Mouse (Mus musculus) neural tube, embryonic 12.5 days (tissue): Measurements from ENCODE around the gene Ldlrad3. TPM values are rescaled to one million over a fixed set of nuclear protein-coding genes. Genes with fewer than 3 reads are reported as not detected.

Experiments
- ATAC-seq: fragments of 200-750 bp; cut with Nextera tagmentation; 2 replicates; pipeline ENCODE4 v1.8.0; 2017; ENCODE audit warnings: low read depth, mild to moderate bottlenecking, moderate TSS enrichment, moderate library complexity; ENCODE audit not compliant: low FRiP score
- H3K27ac ChIP-seq: fragments of 300-500 bp; sonication (generic); 2 replicates; pipeline ENCODE4 v1.5.1; 2016
- H3K27me3 ChIP-seq: fragments of 300-500 bp; sonication (generic); replicated peaks from 2 replicates; pipeline ENCODE4 v1.6.1; 2016; ENCODE audit warnings: mild to moderate bottlenecking
- H3K36me3 ChIP-seq: fragments of 300-500 bp; sonication (generic); 2 replicates; pipeline ENCODE4 v1.6.1; 2016; ENCODE audit warnings: mild to moderate bottlenecking
- H3K4me1 ChIP-seq: fragments of 300-500 bp; sonication (generic); 2 replicates; pipeline ENCODE4 v1.6.1; 2016
- H3K4me2 ChIP-seq: fragments of 300-500 bp; sonication (generic); replicated peaks from 2 replicates; pipeline ENCODE4 v1.6.1; 2016; ENCODE audit warnings: mild to moderate bottlenecking
- H3K4me3 ChIP-seq: fragments of 300-500 bp; sonication (generic); 2 replicates; pipeline ENCODE4 v1.5.1; 2016
- H3K9ac ChIP-seq: fragments of 300-500 bp; sonication (generic); 2 replicates; pipeline ENCODE4 v1.6.1; 2016; ENCODE audit warnings: mild to moderate bottlenecking
- H3K9me3 ChIP-seq: fragments of 300-500 bp; sonication (generic); 2 replicates; pipeline ENCODE4 v1.6.1; 2016; ENCODE audit warnings: mild to moderate bottlenecking
- WGBS: fragments of 180-500 bp; shearing (Covaris S2); methylation state at CpG from one replicate; pipeline ENCODE4 v1.1.7; 2016; 5-methylcytosine and 5-hydroxymethylcytosine counted together
- polyA plus RNA-seq: library from polyadenylated mRNA; unstranded; fragments of >200 nt; fragmentation: Nextera tagmentation; extraction: Ambion mirVana; gene quantifications from 2 replicates; pipeline ENCODE4 v1.2.1, GENCODE M21; 2016

Ldlrad3 gene
- polyA plus RNA-seq, 1 experiment from 2014 or later = 57.9 TPM

DNA sequence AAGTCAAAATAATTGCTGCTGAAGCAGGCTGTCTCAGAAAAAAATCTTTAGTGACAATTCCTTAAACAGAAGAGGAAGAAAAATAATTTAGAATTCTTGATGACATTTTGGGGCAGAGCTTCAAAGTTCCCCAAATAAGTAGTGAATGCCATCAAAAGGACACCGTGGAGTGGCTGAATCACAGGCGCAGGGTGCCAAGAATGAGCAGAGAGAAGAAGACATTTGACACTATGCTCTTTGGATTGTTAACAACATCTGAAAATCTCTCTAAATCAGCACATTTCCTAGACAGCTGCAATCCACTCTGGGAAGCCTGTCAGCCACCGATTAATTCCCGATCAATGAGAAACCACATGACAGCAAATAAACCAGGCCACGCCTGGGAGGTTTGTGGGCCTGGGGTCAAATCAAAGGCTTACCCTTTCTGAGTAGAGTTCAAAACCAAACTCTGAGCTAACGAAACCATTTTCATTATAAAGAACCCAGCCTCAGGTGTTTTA is 176.4 kb downstream of the Ldlrad3 start:
- no peaks in the 10 kb centered on the region for H3K27me3 ChIP-seq
- H3K36me3 ChIP-seq = no peaks in the 10 kb centered on the region
- H3K4me1 ChIP-seq = peaks cover 51% of the 10 kb centered on the region
- 72% methylated on average over 6 of the region's 6 CpGs for WGBS
- no peak overlapping the region for H3K4me2 ChIP-seq
- ATAC-seq = no peak
- H3K9ac ChIP-seq = no peak overlapping the region
- H3K4me3 ChIP-seq = no peak overlapping the region
- no peaks in the 10 kb centered on the region for H3K9me3 ChIP-seq
- H3K27ac ChIP-seq = no peak overlapping the region

DNA sequence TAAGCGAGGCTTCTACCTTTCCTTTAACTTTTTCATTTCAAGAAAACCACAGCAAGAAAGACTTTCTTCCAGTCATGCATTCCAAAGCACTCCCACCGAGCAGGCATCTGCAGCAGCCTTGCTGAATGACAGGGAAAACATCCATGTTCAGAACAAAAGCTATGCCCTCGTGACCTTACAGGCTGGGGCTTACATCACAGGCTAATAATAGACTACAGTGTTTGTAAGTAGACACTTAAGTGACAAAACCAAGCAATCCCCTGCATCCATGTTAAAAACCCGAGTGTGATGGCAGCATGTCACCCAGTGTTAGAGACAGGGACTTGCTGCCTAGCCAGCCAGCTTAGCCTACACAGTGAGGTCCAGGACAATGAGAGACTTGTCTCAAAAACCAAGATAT is 180.0 kb downstream of the Ldlrad3 start:
- H3K27ac ChIP-seq = 0 out of 2 replicates have a peak overlapping the region, but pooled peaks have one; percentile 5
- no peak for ATAC-seq
- peak overlapping the region; percentile 18; the same call in 1 of the 2 replicates for H3K9ac ChIP-seq
- no peaks in the 10 kb centered on the region for H3K9me3 ChIP-seq
- H3K36me3 ChIP-seq = no peaks in the 10 kb centered on the region
- H3K4me3 ChIP-seq = no peak overlapping the region
- no peaks in the 10 kb centered on the region for H3K27me3 ChIP-seq
- H3K4me1 ChIP-seq = peaks cover 80% of the 10 kb centered on the region
- no peak overlapping the region for H3K4me2 ChIP-seq
- 6% methylated on average over 4 of the region's 4 CpGs for WGBS

DNA sequence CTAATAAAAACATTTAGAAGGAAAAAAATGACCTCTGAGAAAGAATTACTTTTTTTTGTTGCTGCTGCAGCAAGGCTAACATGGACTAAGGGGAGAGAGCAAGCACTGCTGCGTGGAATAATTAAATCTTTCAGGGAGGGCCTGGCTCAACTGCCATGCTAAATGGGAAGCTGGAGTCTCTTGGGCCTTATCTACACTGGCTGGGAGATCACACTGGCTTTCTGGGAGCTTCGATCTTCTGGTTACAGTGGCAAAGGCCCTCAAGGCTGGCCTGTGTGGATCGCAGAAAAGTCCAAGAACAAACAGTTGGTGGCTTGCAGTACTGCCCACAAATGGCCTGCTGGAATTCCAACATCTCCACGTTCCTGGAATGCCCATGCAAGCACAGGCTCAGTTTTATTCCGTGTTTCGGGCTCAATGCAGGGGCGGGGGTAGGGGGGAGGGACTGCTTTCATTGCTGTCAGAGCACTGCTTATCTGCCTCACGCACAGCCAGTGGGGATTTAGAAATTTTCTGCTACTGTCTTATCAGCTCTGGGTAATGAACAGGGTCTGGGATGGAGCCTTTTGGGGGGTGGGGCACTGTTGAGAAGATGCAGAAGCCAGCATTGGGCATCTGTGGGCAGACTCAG is 180.7 kb downstream of the Ldlrad3 start:
- H3K4me3 ChIP-seq = no peak overlapping the region
- peaks cover 81% of the 10 kb centered on the region for H3K4me1 ChIP-seq
- no peaks in the 10 kb centered on the region for H3K9me3 ChIP-seq
- no peaks in the 10 kb centered on the region for H3K36me3 ChIP-seq
- H3K27me3 ChIP-seq = no peaks in the 10 kb centered on the region
- WGBS = 36% methylated on average over 8 of the region's 8 CpGs
- 0 out of 2 replicates have a peak overlapping the region, but pooled peaks have one; percentile 18 for H3K9ac ChIP-seq
- no peak for ATAC-seq
- H3K4me2 ChIP-seq = no peak overlapping the region
- H3K27ac ChIP-seq = no peak overlapping the region

DNA sequence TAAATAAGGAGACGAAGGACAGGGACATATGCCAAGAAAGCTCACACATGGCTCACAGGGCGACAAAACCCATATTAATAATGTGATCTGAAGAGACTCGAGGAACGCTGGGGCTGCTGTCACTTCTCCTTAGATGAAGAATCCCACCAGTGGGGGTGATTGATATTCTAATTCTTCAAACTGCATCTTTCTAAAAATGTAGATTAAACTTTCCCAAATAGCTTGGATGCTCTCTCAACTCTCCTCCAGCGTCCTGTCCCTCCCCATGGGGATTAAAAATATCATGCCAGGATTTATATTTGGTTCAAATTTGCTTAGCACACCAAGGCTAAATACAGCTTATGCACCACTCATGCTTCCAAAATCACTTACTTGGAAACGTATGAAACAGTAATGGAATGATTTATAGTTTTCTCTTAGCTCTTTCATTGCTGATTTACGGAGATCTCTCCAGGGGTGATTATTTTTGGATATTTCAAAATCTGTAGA is 182.4 kb downstream of the Ldlrad3 start:
- Histone ChIP-seq H3K9ac (no peak overlapping the region), H3K36me3 (no peaks in the 10 kb centered on the region), H3K27ac (peak overlapping the region; percentile 92), H3K4me3 (no peak overlapping the region), H3K4me1 (peaks cover 91% of the 10 kb centered on the region), H3K27me3 (no peaks in the 10 kb centered on the region), H3K9me3 (no peaks in the 10 kb centered on the region), H3K4me2 (peak overlapping the region; percentile 41)
- 33% methylated on average over 7 of the region's 7 CpGs for WGBS
- no peak for ATAC-seq

DNA sequence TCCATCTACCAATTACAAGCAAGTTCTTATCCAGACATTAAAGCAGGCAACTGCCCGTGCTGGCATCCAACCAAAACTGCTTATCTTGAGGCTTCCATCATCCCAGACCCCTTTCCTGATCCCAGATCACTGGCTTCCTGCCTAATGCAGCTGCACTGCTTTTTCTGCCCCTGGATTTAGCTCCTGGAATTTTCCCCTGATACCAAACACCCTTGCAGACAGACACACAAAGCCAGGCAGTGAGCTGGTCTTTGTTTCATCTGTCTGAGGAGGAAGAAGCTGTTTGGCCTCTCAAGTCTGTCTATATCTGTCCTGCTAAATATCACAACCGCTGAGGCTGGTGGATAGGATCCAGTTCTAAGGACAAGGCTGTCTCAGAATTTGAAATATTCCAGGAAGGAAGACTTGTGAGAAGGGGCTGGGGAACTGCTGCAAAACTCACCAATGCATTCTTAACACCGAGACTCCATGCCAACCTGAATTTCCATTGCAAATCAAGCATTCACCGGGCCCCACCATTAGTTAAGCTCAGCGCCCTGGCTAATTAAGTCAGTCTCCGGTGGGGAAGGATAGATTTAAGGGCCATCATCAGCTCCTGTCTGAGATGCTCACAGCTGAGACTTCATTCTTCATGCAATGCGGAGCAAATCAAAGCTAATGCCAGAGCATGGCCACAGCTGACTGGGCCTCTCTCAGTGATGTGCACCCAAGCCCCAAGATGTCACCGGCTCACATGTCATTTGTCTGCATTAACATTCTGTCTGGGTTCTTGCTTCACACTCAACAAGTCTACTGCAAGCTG is 183.0 kb downstream of the Ldlrad3 start:
- H3K4me2 ChIP-seq = peak overlapping the region; percentile 41
- no peak overlapping the region for H3K9ac ChIP-seq

DNA sequence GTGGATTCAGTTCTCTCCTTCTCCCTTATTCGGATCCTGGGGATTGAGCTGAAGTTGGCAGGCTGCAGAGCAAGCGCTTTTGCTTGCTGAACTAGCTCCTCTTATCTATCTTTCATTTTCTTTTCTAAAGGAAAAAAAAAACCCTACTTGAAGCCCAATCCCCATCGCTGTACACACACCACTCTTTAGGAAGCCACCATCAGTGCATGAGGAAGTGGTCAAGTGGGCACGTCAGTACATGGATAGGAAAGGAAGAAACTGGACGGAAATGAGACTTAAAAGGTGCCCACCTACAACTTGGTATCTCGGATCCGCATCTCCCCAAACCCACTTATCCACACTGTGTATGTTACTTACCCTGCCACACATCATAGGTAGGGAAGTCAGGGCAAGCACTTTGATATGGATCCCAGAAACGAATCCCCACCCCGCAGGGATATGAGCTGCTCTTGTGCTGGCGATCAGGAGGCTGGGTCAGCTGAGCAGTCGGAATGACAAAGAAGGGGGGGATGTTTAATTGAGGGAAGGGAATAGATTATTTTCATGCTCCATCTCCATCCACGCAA is 183.7 kb downstream of the Ldlrad3 start:
- H3K4me1 ChIP-seq = peaks cover 85% of the 10 kb centered on the region
- H3K4me3 ChIP-seq = no peak overlapping the region
- H3K9me3 ChIP-seq = no peaks in the 10 kb centered on the region
- 0 out of 2 replicates have a peak overlapping the region, but pooled peaks have one; percentile 27 for H3K9ac ChIP-seq
- no peaks in the 10 kb centered on the region for H3K27me3 ChIP-seq
- WGBS = 54% methylated on average over 12 of the region's 12 CpGs
- H3K36me3 ChIP-seq = no peaks in the 10 kb centered on the region
- H3K27ac ChIP-seq = peak overlapping the region; percentile 92
- ATAC-seq = peak; percentile 10; the same call in 1 of the 2 replicates
- H3K4me2 ChIP-seq = peak overlapping the region; percentile 41

More for the DNA sequence above, 183.0 kb downstream of the Ldlrad3 start:
- ATAC-seq = peak; percentile 88
- Histone ChIP-seq H3K27me3 (no peaks in the 10 kb centered on the region), H3K4me3 (no peak overlapping the region), H3K4me1 (peaks cover 91% of the 10 kb centered on the region), H3K27ac (peak overlapping the region; percentile 92), H3K36me3 (no peaks in the 10 kb centered on the region), H3K9me3 (no peaks in the 10 kb centered on the region)
- WGBS = 11% methylated on average over 8 of the region's 8 CpGs

DNA sequence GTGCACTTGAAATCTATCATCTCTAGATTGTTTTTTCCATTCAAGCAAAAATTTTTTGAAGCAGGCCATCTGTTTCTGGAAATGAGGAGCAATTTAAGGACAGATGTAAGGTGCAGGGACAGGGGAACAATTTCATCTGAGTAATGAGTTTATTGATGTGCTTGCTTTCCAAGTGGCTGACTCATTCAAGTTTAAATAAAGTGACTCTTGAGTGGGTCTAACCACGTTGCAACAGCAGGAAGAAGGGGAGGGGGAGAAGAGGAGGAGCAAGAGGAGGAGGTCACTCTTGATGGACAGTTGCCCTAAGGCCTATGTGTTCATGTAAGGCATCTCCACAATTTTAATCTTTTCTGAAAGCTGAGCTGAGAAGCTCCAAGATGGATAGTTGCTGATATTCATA is 184.5 kb downstream of the Ldlrad3 start:
- ATAC-seq = no peak
- no peaks in the 10 kb centered on the region for H3K27me3 ChIP-seq
- peak overlapping the region; percentile 41 for H3K4me2 ChIP-seq
- peak overlapping the region; percentile 92; the same call in 1 of the 2 replicates for H3K27ac ChIP-seq
- WGBS = 7% methylated on average over 1 of the region's 1 CpGs
- H3K4me1 ChIP-seq = peaks cover 88% of the 10 kb centered on the region
- H3K9ac ChIP-seq = no peak overlapping the region
- H3K4me3 ChIP-seq = no peak overlapping the region
- H3K9me3 ChIP-seq = no peaks in the 10 kb centered on the region
- no peaks in the 10 kb centered on the region for H3K36me3 ChIP-seq

DNA sequence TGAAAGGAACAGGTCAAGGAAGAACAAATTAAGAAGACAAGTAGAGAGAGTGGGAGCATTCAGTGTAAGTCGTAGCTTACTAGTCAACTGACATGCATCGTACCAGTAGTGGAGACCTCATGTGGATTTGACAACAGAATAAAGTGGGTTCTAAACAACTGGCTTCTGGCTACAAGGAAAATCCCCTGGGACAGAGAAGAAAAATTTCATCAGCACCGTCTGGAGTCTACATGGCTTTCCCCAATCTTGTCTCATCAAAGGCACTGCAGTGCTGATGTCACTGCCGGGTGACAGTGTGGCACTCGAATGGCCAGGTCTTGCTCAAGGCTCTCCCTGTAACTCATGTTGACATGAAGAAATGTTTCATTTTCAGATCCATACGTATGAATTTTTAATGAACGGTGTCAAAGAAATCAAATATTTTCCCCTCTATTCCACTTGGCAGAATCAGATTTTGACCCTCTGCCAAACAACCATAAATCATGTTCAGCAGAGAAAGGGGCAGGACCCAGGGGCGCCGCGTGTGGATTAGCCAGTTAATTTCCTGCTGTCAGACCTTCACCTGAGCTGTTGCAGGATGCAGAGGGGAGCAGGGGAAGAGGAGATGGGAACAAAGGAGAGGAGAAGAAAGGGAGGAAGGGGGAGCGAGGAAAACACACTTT is 187.1 kb downstream of the Ldlrad3 start:
- Histone ChIP-seq H3K36me3 (no peaks in the 10 kb centered on the region), H3K27me3 (no peaks in the 10 kb centered on the region), H3K4me2 (0 out of 2 replicates have a peak overlapping the region, but pooled peaks have one; percentile 9), H3K27ac (peak overlapping the region; percentile 57; the same call in 1 of the 2 replicates), H3K4me3 (no peak overlapping the region), H3K4me1 (peaks cover 68% of the 10 kb centered on the region), H3K9me3 (no peaks in the 10 kb centered on the region), H3K9ac (no peak overlapping the region)
- 51% methylated on average over 11 of the region's 11 CpGs for WGBS
- no peak for ATAC-seq

DNA sequence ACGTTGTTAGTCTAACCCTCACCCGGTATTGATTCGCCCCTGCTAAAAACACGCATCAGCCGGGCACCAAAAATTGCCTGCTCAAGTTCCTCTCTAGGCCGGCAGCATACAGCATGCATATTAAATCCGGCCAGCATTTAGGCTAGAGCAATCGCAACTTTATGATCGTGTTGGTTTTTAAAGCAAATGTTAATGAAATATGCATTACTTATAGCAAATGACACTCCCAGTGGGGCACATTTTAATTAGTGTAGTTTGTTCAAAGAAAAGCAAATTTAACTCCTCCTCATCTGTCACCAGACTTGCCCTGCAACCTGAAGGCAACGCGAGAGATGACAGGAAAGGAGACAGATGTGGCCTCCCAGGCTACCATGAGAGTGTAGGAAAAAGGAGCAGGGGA is 189.2 kb downstream of the Ldlrad3 start:
- Histone ChIP-seq H3K36me3 (no peaks in the 10 kb centered on the region), H3K9me3 (no peaks in the 10 kb centered on the region), H3K27me3 (no peaks in the 10 kb centered on the region), H3K9ac (no peak overlapping the region), H3K4me3 (no peak overlapping the region), H3K27ac (no peak overlapping the region), H3K4me2 (no peak overlapping the region), H3K4me1 (peaks cover 47% of the 10 kb centered on the region)
- WGBS = 62% methylated on average over 11 of the region's 11 CpGs
- ATAC-seq = no peak

DNA sequence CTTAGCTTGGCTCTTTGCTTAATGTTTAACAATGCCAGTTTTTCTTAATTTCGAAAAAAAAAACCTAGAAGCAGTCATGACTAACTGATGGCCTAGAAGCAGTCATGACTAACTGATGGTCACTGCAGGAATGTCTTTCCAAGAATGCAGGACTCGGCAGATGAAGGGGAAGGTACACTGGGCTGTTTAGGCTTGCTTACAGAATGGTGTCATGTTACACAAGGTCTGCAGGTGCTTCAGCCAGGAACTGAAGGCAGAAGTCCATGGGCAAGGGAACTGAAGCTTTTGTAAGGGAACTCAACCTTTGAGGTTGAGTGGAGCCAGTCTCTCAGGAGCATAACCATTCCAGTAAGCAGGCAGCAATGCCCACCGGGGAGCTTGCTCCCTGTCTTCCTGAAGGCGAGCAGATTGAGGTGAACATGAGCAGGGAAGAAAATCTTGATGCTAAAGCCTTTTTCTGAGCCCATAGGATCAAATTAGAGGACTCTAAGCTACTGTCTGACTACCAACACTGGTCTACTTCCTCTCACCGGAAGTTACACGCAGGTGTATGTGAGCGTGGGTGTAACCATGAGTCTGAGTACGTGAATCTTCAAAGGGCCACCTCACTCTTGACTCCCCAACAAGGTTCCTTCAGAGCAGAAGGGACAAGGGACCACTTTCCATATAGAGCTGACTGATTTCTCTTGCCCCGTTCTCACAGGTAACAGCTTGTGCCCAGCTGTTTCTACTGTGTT is 193.4 kb downstream of the Ldlrad3 start:
- no peak overlapping the region for H3K9ac ChIP-seq
- H3K4me1 ChIP-seq = peaks cover 15% of the 10 kb centered on the region
- 86% methylated on average over 9 of the region's 9 CpGs for WGBS
- H3K9me3 ChIP-seq = no peaks in the 10 kb centered on the region
- H3K36me3 ChIP-seq = no peaks in the 10 kb centered on the region
- no peak overlapping the region for H3K4me3 ChIP-seq
- H3K4me2 ChIP-seq = no peak overlapping the region
- no peaks in the 10 kb centered on the region for H3K27me3 ChIP-seq
- no peak for ATAC-seq
- no peak overlapping the region for H3K27ac ChIP-seq

DNA sequence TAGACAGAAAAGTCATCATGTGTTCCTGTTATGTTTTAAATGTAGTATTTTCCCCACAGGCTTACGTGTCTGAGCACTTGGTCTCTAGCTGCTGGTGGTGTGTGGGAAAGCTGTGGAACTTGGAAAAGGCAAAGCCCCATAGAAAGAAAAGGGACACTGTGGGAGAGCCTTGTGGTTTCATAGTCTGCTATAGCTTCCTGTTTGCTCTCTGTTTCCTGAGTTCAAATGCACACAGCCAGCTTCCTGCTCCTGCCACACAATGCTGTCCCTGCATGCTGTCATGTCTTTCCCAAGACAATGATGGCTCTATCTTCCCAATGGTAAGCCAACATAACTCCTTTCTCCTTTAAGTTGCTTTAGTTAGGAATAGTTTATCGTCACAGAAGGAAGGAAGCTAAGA is 194.5 kb downstream of the Ldlrad3 start:
- Histone ChIP-seq H3K36me3 (no peaks in the 10 kb centered on the region), H3K4me2 (no peak overlapping the region), H3K9ac (no peak overlapping the region), H3K4me3 (no peak overlapping the region), H3K27ac (no peak overlapping the region), H3K4me1 (peaks cover 6% of the 10 kb centered on the region; the same call in 1 of the 2 replicates), H3K27me3 (no peaks in the 10 kb centered on the region), H3K9me3 (no peaks in the 10 kb centered on the region)
- no peak for ATAC-seq
- WGBS = 90% methylated on average over 2 of the region's 2 CpGs
